Mouse (Mus musculus): ENCODE measurements at regions not wholly inside any gene's neighbourhood (a gene's known extent, or its start where the extent isn't known, plus 50 kb on each side); places are given as distances from the start of the nearest gene placed in this dataset.

DNA sequence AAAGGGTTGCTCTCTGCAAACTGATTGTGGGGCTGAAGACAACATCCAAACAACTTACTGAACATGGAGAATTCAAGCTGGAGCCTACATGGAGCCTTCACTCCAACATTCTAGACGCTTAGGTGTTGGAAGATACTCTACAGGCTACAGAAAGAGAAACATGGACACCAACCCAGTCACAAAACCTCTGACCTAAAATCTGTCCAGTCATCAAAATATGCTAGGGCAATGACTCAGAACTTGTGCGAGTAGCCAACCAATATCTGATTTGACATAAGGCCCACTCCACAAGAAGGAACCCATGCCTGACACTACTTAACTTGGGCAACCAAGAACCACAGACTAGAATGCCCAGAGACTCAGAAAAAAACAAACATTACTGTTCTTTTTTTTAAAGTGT, 90.2 kb upstream of the Prep start:
- no peak overlapping the region for H3K4me2 ChIP-seq (ENCODE audit: low read depth, low read length)
- WGBS: 98% methylated on average over 2 of the region's 2 CpGs
- ATAC-seq (ENCODE audit: low read depth) (no peak), DNase-seq (ENCODE audit: low spot score) (no peak)
- no peak overlapping the region for H3K4me3 ChIP-seq (ENCODE audit: low read depth, low read length)
- H3K27me3 ChIP-seq (replicated peaks; ENCODE audit: control insufficient read depth, insufficient read depth, low read length): no peaks in the 10 kb centered on the region
- no peak overlapping the region for H3K27ac ChIP-seq (replicated peaks; ENCODE audit: low read depth, low read length)
- no peaks in the 10 kb centered on the region for H3K36me3 ChIP-seq (ENCODE audit: control insufficient read depth, insufficient read depth, low read length)
- H3K9me3 ChIP-seq (ENCODE audit: control insufficient read depth, low read length): no peaks in the 10 kb centered on the region
- H3K4me1 ChIP-seq (ENCODE audit: control insufficient read depth, insufficient read depth, low read length): peaks cover 6% of the 10 kb centered on the region; the same call in 1 of the 2 replicates
- H3K9ac ChIP-seq (ENCODE audit: low read depth, low read length): no peak overlapping the region

DNA sequence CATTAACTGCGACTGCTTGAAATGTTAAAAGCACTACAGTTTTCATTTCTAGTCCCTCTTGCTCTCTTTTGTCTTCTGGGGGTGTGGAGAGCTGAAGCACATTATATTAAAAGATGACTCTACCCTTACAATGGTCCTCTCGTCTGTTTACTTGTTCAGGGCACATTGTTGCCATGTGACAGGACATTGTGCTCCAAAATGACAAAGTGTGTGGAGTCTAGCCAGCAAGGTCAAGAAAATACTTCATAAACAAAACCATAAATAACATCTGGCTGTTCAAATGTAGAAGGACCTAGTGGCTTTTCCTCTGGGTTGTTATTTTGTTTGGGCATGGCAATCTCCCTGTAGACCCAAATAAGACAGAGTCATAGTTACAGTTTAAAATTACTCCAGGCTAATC, 95.1 kb upstream of the Prep start:
- ATAC-seq (ENCODE audit: low read depth) (no peak), DNase-seq (ENCODE audit: low spot score) (no peak)
- Histone ChIP-seq H3K4me1 (ENCODE audit: control insufficient read depth, insufficient read depth, low read length) (no peaks in the 10 kb centered on the region), H3K27me3 (replicated peaks; ENCODE audit: control insufficient read depth, insufficient read depth, low read length) (no peaks in the 10 kb centered on the region), H3K36me3 (ENCODE audit: control insufficient read depth, insufficient read depth, low read length) (no peaks in the 10 kb centered on the region), H3K4me2 (ENCODE audit: low read depth, low read length) (no peak overlapping the region), H3K9me3 (ENCODE audit: control insufficient read depth, low read length) (no peaks in the 10 kb centered on the region), H3K4me3 (ENCODE audit: low read depth, low read length) (no peak overlapping the region), H3K9ac (ENCODE audit: low read depth, low read length) (no peak overlapping the region), H3K27ac (replicated peaks; ENCODE audit: low read depth, low read length) (no peak overlapping the region)
- WGBS: 82% methylated on average over 2 of the region's 2 CpGs

- no peaks in the 10 kb centered on the region for H3K4me1 ChIP-seq (ENCODE audit: control insufficient read depth, insufficient read depth, low read length)
- no peaks in the 10 kb centered on the region for H3K27me3 ChIP-seq (replicated peaks; ENCODE audit: control insufficient read depth, insufficient read depth, low read length)
- H3K4me3 ChIP-seq (ENCODE audit: low read depth, low read length): no peak overlapping the region
- no peak for DNase-seq (ENCODE audit: low spot score)
- H3K27ac ChIP-seq (replicated peaks; ENCODE audit: low read depth, low read length): no peak overlapping the region
- H3K9ac ChIP-seq (ENCODE audit: low read depth, low read length): no peak overlapping the region
- H3K36me3 ChIP-seq (ENCODE audit: control insufficient read depth, insufficient read depth, low read length): no peaks in the 10 kb centered on the region
- H3K9me3 ChIP-seq (ENCODE audit: control insufficient read depth, low read length): no peaks in the 10 kb centered on the region
- no peak for ATAC-seq (ENCODE audit: low read depth)
- WGBS: 81% methylated on average over 3 of the region's 3 CpGs
- no peak overlapping the region for H3K4me2 ChIP-seq (ENCODE audit: low read depth, low read length)
These were observed 107.0 kb upstream of the Prep start for GRCm38 (mm10) chr10:44959968-44960367.

DNA sequence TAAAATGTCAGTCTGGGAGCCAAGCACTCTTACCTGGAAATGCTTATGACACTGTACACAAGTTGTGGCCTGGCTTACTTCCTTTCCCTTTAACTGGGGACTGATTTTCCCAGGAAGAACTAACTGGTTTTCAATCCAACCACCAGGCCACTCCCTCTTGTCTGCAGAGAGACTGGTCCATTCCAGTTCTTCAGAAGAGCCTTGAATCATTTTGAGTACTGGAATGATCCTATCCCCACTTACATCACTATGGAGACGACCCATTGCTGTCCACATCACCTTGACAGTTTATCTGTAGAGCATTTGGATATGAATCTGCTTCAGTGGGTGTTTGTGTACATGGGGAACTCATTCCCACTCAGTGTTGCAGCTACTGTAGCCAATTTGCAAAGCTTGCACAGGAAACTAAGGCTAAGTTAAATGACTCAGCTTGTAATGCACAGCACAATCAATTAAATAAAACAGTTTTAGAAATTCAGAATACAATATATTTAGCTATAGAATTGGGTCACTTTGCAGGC, 121.7 kb upstream of the Prep start:
- no peak overlapping the region for H3K9ac ChIP-seq (ENCODE audit: low read depth, low read length)
- 55% methylated on average over 1 of the region's 1 CpGs for WGBS
- H3K27me3 ChIP-seq (replicated peaks; ENCODE audit: control insufficient read depth, insufficient read depth, low read length): no peaks in the 10 kb centered on the region; the same call in 1 of the 2 replicates
- no peak overlapping the region for H3K4me2 ChIP-seq (ENCODE audit: low read depth, low read length)
- ATAC-seq (ENCODE audit: low read depth) (no peak), DNase-seq (ENCODE audit: low spot score) (no peak)
- H3K4me1 ChIP-seq (ENCODE audit: control insufficient read depth, insufficient read depth, low read length): no peaks in the 10 kb centered on the region
- no peaks in the 10 kb centered on the region for H3K36me3 ChIP-seq (ENCODE audit: control insufficient read depth, insufficient read depth, low read length)
- no peak overlapping the region for H3K27ac ChIP-seq (replicated peaks; ENCODE audit: low read depth, low read length)
- H3K9me3 ChIP-seq (ENCODE audit: control insufficient read depth, low read length): no peaks in the 10 kb centered on the region
- H3K4me3 ChIP-seq (ENCODE audit: low read depth, low read length): no peak overlapping the region

GRCm38 (mm10) chr10:44939403-44939802, 127.6 kb upstream of the Prep start:
- Histone ChIP-seq H3K9ac (ENCODE audit: low read depth, low read length) (no peak overlapping the region), H3K27me3 (replicated peaks; ENCODE audit: control insufficient read depth, insufficient read depth, low read length) (no peaks in the 10 kb centered on the region; the same call in 1 of the 2 replicates), H3K9me3 (ENCODE audit: control insufficient read depth, low read length) (no peaks in the 10 kb centered on the region), H3K4me3 (ENCODE audit: low read depth, low read length) (no peak overlapping the region), H3K27ac (replicated peaks; ENCODE audit: low read depth, low read length) (no peak overlapping the region), H3K4me1 (ENCODE audit: control insufficient read depth, insufficient read depth, low read length) (no peaks in the 10 kb centered on the region), H3K4me2 (ENCODE audit: low read depth, low read length) (no peak overlapping the region), H3K36me3 (ENCODE audit: control insufficient read depth, insufficient read depth, low read length) (no peaks in the 10 kb centered on the region)
- ATAC-seq (ENCODE audit: low read depth) (no peak), DNase-seq (ENCODE audit: low spot score) (no peak)
- WGBS: 33% methylated on average over 1 of the region's 1 CpGs

DNA sequence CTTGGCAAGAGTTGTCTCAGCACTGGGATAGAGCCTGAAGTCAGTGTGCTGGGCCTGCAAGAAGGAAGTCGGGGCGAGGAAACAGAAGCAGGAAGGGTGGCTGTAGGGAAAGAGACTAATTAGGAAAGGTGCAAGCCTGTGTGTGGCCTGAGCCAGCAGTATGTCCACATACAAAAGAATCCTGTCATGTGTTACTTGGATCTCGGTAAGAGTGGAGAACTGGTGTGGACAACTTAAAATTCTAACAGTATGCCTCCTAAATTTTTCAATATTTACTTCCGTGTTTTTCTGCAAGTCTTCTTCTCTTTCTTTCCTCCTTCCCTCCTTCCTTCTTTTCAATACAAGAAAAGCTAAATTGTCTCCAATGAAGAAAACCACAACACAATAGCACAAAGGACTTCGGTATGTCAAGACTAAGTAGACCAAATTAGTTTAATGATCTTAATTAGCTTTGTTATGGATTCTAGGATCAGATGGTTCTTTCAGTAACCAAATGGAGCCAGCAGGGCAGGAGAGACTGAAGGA, 130.0 kb upstream of the Prep start:
- Histone ChIP-seq H3K4me2 (ENCODE audit: low read depth, low read length) (no peak overlapping the region), H3K9ac (ENCODE audit: low read depth, low read length) (no peak overlapping the region), H3K36me3 (ENCODE audit: control insufficient read depth, insufficient read depth, low read length) (no peaks in the 10 kb centered on the region), H3K9me3 (ENCODE audit: control insufficient read depth, low read length) (no peaks in the 10 kb centered on the region), H3K27me3 (replicated peaks; ENCODE audit: control insufficient read depth, insufficient read depth, low read length) (no peaks in the 10 kb centered on the region; the same call in 1 of the 2 replicates), H3K27ac (replicated peaks; ENCODE audit: low read depth, low read length) (no peak overlapping the region), H3K4me1 (ENCODE audit: control insufficient read depth, insufficient read depth, low read length) (no peaks in the 10 kb centered on the region), H3K4me3 (ENCODE audit: low read depth, low read length) (no peak overlapping the region)
- WGBS: 80% methylated on average over 5 of the region's 5 CpGs
- DNase-seq (ENCODE audit: low spot score) (no peak), ATAC-seq (ENCODE audit: low read depth) (no peak)

GRCm38 (mm10) chr10:44930796-44931195, 136.2 kb upstream of the Prep start:
- WGBS: 65% methylated on average over 2 of the region's 2 CpGs

DNA sequence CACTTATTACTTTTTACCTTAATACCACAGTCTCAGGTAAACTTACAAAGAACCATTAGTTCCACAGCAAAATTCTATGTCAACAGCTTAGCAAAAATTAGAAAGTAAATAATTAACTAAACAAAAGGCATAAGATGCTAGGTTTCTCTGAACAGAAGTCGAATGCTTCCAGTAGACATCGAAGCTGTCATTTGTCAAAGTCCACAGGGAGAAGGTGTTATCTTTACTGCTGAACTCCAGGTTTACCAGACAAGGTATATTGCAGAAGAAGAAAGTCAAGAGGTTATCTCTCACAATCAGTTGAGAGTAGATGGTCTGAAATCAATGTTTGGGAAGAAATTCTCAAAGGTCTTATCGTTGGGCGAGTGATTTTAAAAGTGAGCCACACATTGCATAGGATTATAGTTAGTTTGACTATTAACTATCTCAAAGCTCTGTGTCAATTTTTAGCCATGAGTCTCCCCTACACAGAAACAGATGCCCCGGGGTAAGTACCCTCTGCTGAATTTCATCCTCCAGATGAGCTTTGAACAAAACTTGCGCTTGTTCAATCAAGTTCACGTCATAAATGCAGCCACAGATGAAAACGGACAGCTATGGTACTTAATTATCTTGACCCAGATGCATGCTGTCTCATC, 153.1 kb upstream of the Prep start:
- Histone ChIP-seq H3K27me3 (replicated peaks; ENCODE audit: control insufficient read depth, insufficient read depth, low read length) (no peaks in the 10 kb centered on the region), H3K9ac (ENCODE audit: low read depth, low read length) (no peak overlapping the region), H3K4me1 (ENCODE audit: control insufficient read depth, insufficient read depth, low read length) (no peaks in the 10 kb centered on the region), H3K4me3 (ENCODE audit: low read depth, low read length) (no peak overlapping the region), H3K36me3 (ENCODE audit: control insufficient read depth, insufficient read depth, low read length) (no peaks in the 10 kb centered on the region), H3K4me2 (ENCODE audit: low read depth, low read length) (no peak overlapping the region), H3K9me3 (ENCODE audit: control insufficient read depth, low read length) (no peaks in the 10 kb centered on the region), H3K27ac (replicated peaks; ENCODE audit: low read depth, low read length) (no peak overlapping the region)
- 78% methylated on average over 8 of the region's 8 CpGs for WGBS
- ATAC-seq (ENCODE audit: low read depth): no peak
- no peak for DNase-seq (ENCODE audit: low spot score)

More at GRCm38 (mm10) chr10:44930796-44931195, 136.2 kb upstream of the Prep start:
- H3K9ac ChIP-seq (ENCODE audit: low read depth, low read length): no peak overlapping the region
- DNase-seq (ENCODE audit: low spot score) (no peak), ATAC-seq (ENCODE audit: low read depth) (no peak)
- no peaks in the 10 kb centered on the region for H3K9me3 ChIP-seq (ENCODE audit: control insufficient read depth, low read length)
- no peak overlapping the region for H3K4me3 ChIP-seq (ENCODE audit: low read depth, low read length)
- H3K4me2 ChIP-seq (ENCODE audit: low read depth, low read length): no peak overlapping the region
- no peaks in the 10 kb centered on the region for H3K27me3 ChIP-seq (replicated peaks; ENCODE audit: control insufficient read depth, insufficient read depth, low read length)
- H3K4me1 ChIP-seq (ENCODE audit: control insufficient read depth, insufficient read depth, low read length): no peaks in the 10 kb centered on the region
- no peak overlapping the region for H3K27ac ChIP-seq (replicated peaks; ENCODE audit: low read depth, low read length)
- H3K36me3 ChIP-seq (ENCODE audit: control insufficient read depth, insufficient read depth, low read length): no peaks in the 10 kb centered on the region

DNA sequence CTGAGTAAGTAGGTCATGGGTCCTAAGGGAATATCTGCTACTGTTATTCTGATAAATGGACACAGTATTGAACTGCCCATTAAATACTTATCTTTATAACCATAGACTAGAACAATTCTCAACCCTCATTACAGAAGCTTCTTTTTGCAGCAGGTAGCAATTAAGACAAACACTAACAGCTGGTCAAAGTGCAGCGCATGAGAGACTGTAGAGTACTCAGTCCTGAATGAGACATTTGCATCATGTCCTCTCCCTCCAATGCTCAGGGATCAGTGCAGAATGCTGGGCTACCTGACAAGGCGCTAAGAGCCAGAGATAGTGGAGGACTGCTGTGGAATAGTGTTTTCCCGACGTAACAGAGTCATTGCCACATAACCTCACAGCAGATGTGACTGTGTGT, 162.5 kb upstream of the Prep start:
- H3K4me1 ChIP-seq (ENCODE audit: control insufficient read depth, insufficient read depth, low read length): no peaks in the 10 kb centered on the region
- DNase-seq (ENCODE audit: low spot score) (no peak), ATAC-seq (ENCODE audit: low read depth) (no peak)
- H3K27me3 ChIP-seq (replicated peaks; ENCODE audit: control insufficient read depth, insufficient read depth, low read length): no peaks in the 10 kb centered on the region
- H3K4me3 ChIP-seq (ENCODE audit: low read depth, low read length): no peak overlapping the region
- 0 out of 2 replicates have a peak, but pooled peaks cover 6% of the 10 kb centered on the region for H3K9me3 ChIP-seq (ENCODE audit: control insufficient read depth, low read length)
- 89% methylated on average over 4 of the region's 4 CpGs for WGBS
- no peak overlapping the region for H3K4me2 ChIP-seq (ENCODE audit: low read depth, low read length)
- H3K36me3 ChIP-seq (ENCODE audit: control insufficient read depth, insufficient read depth, low read length): no peaks in the 10 kb centered on the region
- no peak overlapping the region for H3K27ac ChIP-seq (replicated peaks; ENCODE audit: low read depth, low read length)
- H3K9ac ChIP-seq (ENCODE audit: low read depth, low read length): no peak overlapping the region
